8 mouse cellular contexts compared by ENCODE assay signal in genomic region chr11:61231329-61231728, GRCm38 (mm10). TPM values are rescaled to one million over a fixed set of nuclear protein-coding genes. Genes with fewer than 3 reads are reported as not detected.
DNase-seq lines count a peak whose midpoint lies in the region; ATAC-seq lines count a peak whose summit lies in the region.

No protein-coding gene starts in this region.

- no peaks in the 10 kb centered on the region for H3K27me3 ChIP-seq in forebrain, embryonic 12.5 days
- no peaks in the 10 kb centered on the region for H3K27me3 ChIP-seq in lung, embryonic 16.5 days (ENCODE audit: control insufficient read depth, insufficient read depth, low read depth, low read length)

- H3K36me3 ChIP-seq in forebrain, embryonic 12.5 days (replicated peaks): no peaks in the 10 kb centered on the region
- no peaks in the 10 kb centered on the region for H3K36me3 ChIP-seq in lung, embryonic 16.5 days (ENCODE audit: control insufficient read depth, insufficient read depth, low read length)

- no peak overlapping the region for H3K27ac ChIP-seq in forebrain, embryonic 12.5 days
- H3K27ac ChIP-seq in lung, embryonic 16.5 days (ENCODE audit: low read length): no peak overlapping the region

- H3K4me3 ChIP-seq in forebrain, embryonic 12.5 days (replicated peaks): no peak overlapping the region
- H3K4me3 ChIP-seq in lung, embryonic 16.5 days (ENCODE audit: low read length): no peak overlapping the region

- peak overlapping the region; percentile 31; the same call in 1 of the 2 replicates for H3K4me2 ChIP-seq in forebrain, embryonic 12.5 days
- H3K4me2 ChIP-seq in lung, embryonic 16.5 days (ENCODE audit: low read depth, low read length): peak overlapping the region; percentile 39; the same call in 1 of the 2 replicates

- intact Hi-C loops in heart, postnatal 25 days (cut with DNase I): loop anchor here (1.0 kb wide), 1 partner anchor 157 kb away; no protein-coding TSS in a partner anchor

- peak; percentile 41; the same call in 1 of the 2 replicates for ATAC-seq in forebrain, embryonic 12.5 days (ENCODE audit: low FRiP score)
- ATAC-seq in lung, embryonic 16.5 days (ENCODE audit: low read depth): peak; percentile 59; the same call in 1 of the 2 replicates

- no peak overlapping the region for H3K9ac ChIP-seq in forebrain, embryonic 12.5 days
- H3K9ac ChIP-seq in lung, embryonic 16.5 days (ENCODE audit: low read length): no peak overlapping the region

- 16% methylated on average over 9 of the region's 9 CpGs for WGBS in forebrain, embryonic 12.5 days
- WGBS in lung, embryonic 16.5 days: 4% methylated on average over 9 of the region's 9 CpGs

- H3K4me1 ChIP-seq in forebrain, embryonic 12.5 days: no peaks in the 10 kb centered on the region; the same call in 1 of the 2 replicates
- H3K4me1 ChIP-seq in lung, embryonic 16.5 days (replicated peaks; ENCODE audit: control insufficient read depth, insufficient read depth, low read length): peaks cover 5% of the 10 kb centered on the region

- H3K9me3 ChIP-seq in forebrain, embryonic 12.5 days: no peaks in the 10 kb centered on the region
- H3K9me3 ChIP-seq in lung, embryonic 16.5 days (ENCODE audit: control insufficient read depth, low read length): no peaks in the 10 kb centered on the region

- DNase-seq in ES-CJ7 (ENCODE audit: low read depth, low spot score): peak; percentile 59
- DNase-seq in c-Kit-positive CD71-negative TER-119-negative erythroid progenitor cells, embryonic 14.5 days (ENCODE audit: low read depth): peak; percentile 50
- DNase-seq in heart, postnatal 25 days (ENCODE audit: low spot score): peak; percentile 37
- DNase-seq in kidney, postnatal 4 days: peak; percentile 77 to 79
- peak; percentile 42 for DNase-seq in ovary, adult 18-20 months (ENCODE audit: low spot score)
- DNase-seq in thymus, postnatal 4 days: peak; percentile 75

RNA-seq across cellular contexts. Expression of gene Aldh3a1, which starts 24.0 kb away (rescaled TPM):
- not detected in 2 replicates for polyA plus RNA-seq in forebrain, embryonic 12.5 days (2016; fragmentation: Nextera tagmentation; extraction: Ambion mirVana)
- 1 to 10 TPM in 1 of 2 experiments, under 1 TPM in 1; 0.87 to 1.8 TPM for total RNA-seq in heart, postnatal 25 days (2021)
- polyA plus RNA-seq in lung, embryonic 16.5 days (2015; fragmentation: Nextera tagmentation; extraction: Ambion mirVana): 0.34 and 0.52 TPM in 2 replicates

RNA-seq across cellular contexts. Expression of gene Aldh3a2, which starts 35.9 kb away (rescaled TPM):
- polyA plus RNA-seq in forebrain, embryonic 12.5 days (2016; fragmentation: Nextera tagmentation; extraction: Ambion mirVana): 22.0 and 22.9 TPM in 2 replicates
- 10 to 100 TPM; 30.6 to 35.2 TPM for total RNA-seq in heart, postnatal 25 days (2021)
- 47.8 and 49.4 TPM in 2 replicates for polyA plus RNA-seq in lung, embryonic 16.5 days (2015; fragmentation: Nextera tagmentation; extraction: Ambion mirVana)

RNA-seq across cellular contexts. Expression of gene Usp22, which starts 56.5 kb away (rescaled TPM):
- 305 and 331 TPM in 2 replicates for polyA plus RNA-seq in forebrain, embryonic 12.5 days (2016; fragmentation: Nextera tagmentation; extraction: Ambion mirVana)
- 10 to 100 TPM; 28.1 to 30.6 TPM for total RNA-seq in heart, postnatal 25 days (2021)
- 98.9 and 103 TPM in 2 replicates for polyA plus RNA-seq in lung, embryonic 16.5 days (2015; fragmentation: Nextera tagmentation; extraction: Ambion mirVana)
